Mouse (Mus musculus): ENCODE measurements around the gene Thumpd3. TPM values are rescaled to one million over a fixed set of nuclear protein-coding genes. Genes with fewer than 3 reads are reported as not detected.

The Thumpd3 gene
- polyA plus RNA-seq, 1 experiment from 2014 or later = 75.6 TPM

- H3K4me3 ChIP-seq (ENCODE audit: inconsistent target) = no peak overlapping the region
- peaks cover 18% of the 10 kb centered on the region for H3K79me2 ChIP-seq (ENCODE audit: inconsistent target)
- H3K27ac ChIP-seq = no peak overlapping the region
- H3K36me3 ChIP-seq (ENCODE audit: inconsistent target) = peaks cover 42% of the 10 kb centered on the region
- WGBS (ENCODE audit: missing documents) = 95% methylated on average over 3 of the region's 3 CpGs
Measured at GRCm38 (mm10) chr6:113049159-113049558, 3.1 kb downstream of the Thumpd3 start.

GRCm38 (mm10) chr6:113052972-113053371 is 6.9 kb downstream of the Thumpd3 start:
- Histone ChIP-seq H3K27ac (no peak overlapping the region), H3K4me3 (ENCODE audit: inconsistent target) (no peak overlapping the region), H3K79me2 (ENCODE audit: inconsistent target) (peaks cover 30% of the 10 kb centered on the region), H3K36me3 (ENCODE audit: inconsistent target) (peaks cover 74% of the 10 kb centered on the region)
- WGBS (ENCODE audit: missing documents) = 68% methylated on average over 3 of the region's 3 CpGs

- Histone ChIP-seq H3K36me3 (ENCODE audit: inconsistent target) (peaks cover 73% of the 10 kb centered on the region), H3K27ac (no peak overlapping the region), H3K4me3 (ENCODE audit: inconsistent target) (no peak overlapping the region), H3K79me2 (ENCODE audit: inconsistent target) (peaks cover 33% of the 10 kb centered on the region; the same call in 1 of the 2 replicates)
- WGBS (ENCODE audit: missing documents) = 97% methylated on average over 6 of the region's 6 CpGs
Measured at GRCm38 (mm10) chr6:113054552-113055107, 8.6 kb downstream of the Thumpd3 start.

- Histone ChIP-seq H3K27ac (peak overlapping the region; percentile 60), H3K36me3 (ENCODE audit: inconsistent target) (peaks cover 37% of the 10 kb centered on the region), H3K4me3 (ENCODE audit: inconsistent target) (no peak overlapping the region), H3K79me2 (ENCODE audit: inconsistent target) (peaks cover 78% of the 10 kb centered on the region)
- WGBS (ENCODE audit: missing documents) = 0% methylated on average over 1 of the region's 1 CpGs
Measured at GRCm38 (mm10) chr6:113060892-113061563, 15.0 kb downstream of the Thumpd3 start.

- Histone ChIP-seq H3K27ac (no peak overlapping the region), H3K36me3 (ENCODE audit: inconsistent target) (peaks cover 41% of the 10 kb centered on the region), H3K79me2 (ENCODE audit: inconsistent target) (peaks cover 81% of the 10 kb centered on the region), H3K4me3 (ENCODE audit: inconsistent target) (no peak overlapping the region)
- 92% methylated on average over 3 of the region's 3 CpGs for WGBS (ENCODE audit: missing documents)
Measured at GRCm38 (mm10) chr6:113062253-113062652, 16.2 kb downstream of the Thumpd3 start.

- Histone ChIP-seq H3K27ac (no peak overlapping the region), H3K36me3 (ENCODE audit: inconsistent target) (peaks cover 44% of the 10 kb centered on the region), H3K79me2 (ENCODE audit: inconsistent target) (peaks cover 81% of the 10 kb centered on the region), H3K4me3 (ENCODE audit: inconsistent target) (no peak overlapping the region)
- WGBS (ENCODE audit: missing documents) = 85% methylated on average over 5 of the region's 10 CpGs
Measured at GRCm38 (mm10) chr6:113063363-113063762, 17.3 kb downstream of the Thumpd3 start.

- H3K79me2 ChIP-seq (ENCODE audit: inconsistent target) = peaks cover 83% of the 10 kb centered on the region
- WGBS (ENCODE audit: missing documents) = 97% methylated on average over 3 of the region's 3 CpGs
Measured at GRCm38 (mm10) chr6:113065186-113065585, 19.2 kb downstream of the Thumpd3 start.

GRCm38 (mm10) chr6:113069154-113069553 is 23.1 kb downstream of the Thumpd3 start:
- 92% methylated on average over 1 of the region's 1 CpGs for WGBS (ENCODE audit: missing documents)
- H3K79me2 ChIP-seq (ENCODE audit: inconsistent target) = peaks cover 100% of the 10 kb centered on the region
- H3K4me3 ChIP-seq (ENCODE audit: inconsistent target) = no peak overlapping the region
- no peak overlapping the region for H3K27ac ChIP-seq
- peaks cover 36% of the 10 kb centered on the region for H3K36me3 ChIP-seq (ENCODE audit: inconsistent target)

More at GRCm38 (mm10) chr6:113065186-113065585, 19.2 kb downstream of the Thumpd3 start:
- H3K27ac ChIP-seq = no peak overlapping the region
- H3K4me3 ChIP-seq (ENCODE audit: inconsistent target) = no peak overlapping the region
- H3K36me3 ChIP-seq (ENCODE audit: inconsistent target) = peaks cover 47% of the 10 kb centered on the region

GRCm38 (mm10) chr6:113075261-113075660 is 29.2 kb downstream of the Thumpd3 start:
- Histone ChIP-seq H3K4me3 (ENCODE audit: inconsistent target) (peak overlapping the region; percentile 72), H3K36me3 (ENCODE audit: inconsistent target) (no peaks in the 10 kb centered on the region), H3K27ac (peak overlapping the region; percentile 93), H3K79me2 (ENCODE audit: inconsistent target) (peaks cover 83% of the 10 kb centered on the region)
- 14% methylated on average over 3 of the region's 3 CpGs for WGBS (ENCODE audit: missing documents)

GRCm38 (mm10) chr6:113076012-113076685 is 30.1 kb downstream of the Thumpd3 start:
- no peaks in the 10 kb centered on the region for H3K36me3 ChIP-seq (ENCODE audit: inconsistent target)
- WGBS (ENCODE audit: missing documents) = under 1% methylated on average over 45 of the region's 55 CpGs
- H3K79me2 ChIP-seq (ENCODE audit: inconsistent target) = peaks cover 83% of the 10 kb centered on the region
- peak overlapping the region; percentile 93 for H3K27ac ChIP-seq
- H3K4me3 ChIP-seq (ENCODE audit: inconsistent target) = peak overlapping the region; percentile 72

GRCm38 (mm10) chr6:113076686-113077516 is 30.9 kb downstream of the Thumpd3 start, which contains the start of gene Setd5:
Setd5 (plus strand) TSS chr6:113077365.
- under 1% methylated on average over 62 of the region's 91 CpGs for WGBS (ENCODE audit: missing documents)
- H3K36me3 ChIP-seq (ENCODE audit: inconsistent target) = no peaks in the 10 kb centered on the region

GRCm38 (mm10) chr6:113077569-113078030 is 31.6 kb downstream of the Thumpd3 start:
- no peaks in the 10 kb centered on the region for H3K36me3 ChIP-seq (ENCODE audit: inconsistent target)
- H3K79me2 ChIP-seq (ENCODE audit: inconsistent target) = peaks cover 83% of the 10 kb centered on the region
- peak overlapping the region; percentile 82 for H3K4me3 ChIP-seq (ENCODE audit: inconsistent target)
- peak overlapping the region; percentile 96 for H3K27ac ChIP-seq
- WGBS (ENCODE audit: missing documents) = under 1% methylated on average over 23 of the region's 28 CpGs

More at GRCm38 (mm10) chr6:113076686-113077516, 30.9 kb downstream of the Thumpd3 start, which contains the start of gene Setd5:
- H3K4me3 ChIP-seq (ENCODE audit: inconsistent target) = peak within 1 kb of the TSS; percentile 82
- H3K79me2 ChIP-seq (ENCODE audit: inconsistent target) = peaks cover 83% of the 10 kb centered on the region
- peak within 1 kb of the TSS; percentile 96 for H3K27ac ChIP-seq

- H3K27ac ChIP-seq = peak overlapping the region; percentile 96
- H3K4me3 ChIP-seq (ENCODE audit: inconsistent target) = peak overlapping the region; percentile 82
- H3K79me2 ChIP-seq (ENCODE audit: inconsistent target) = peaks cover 83% of the 10 kb centered on the region
- WGBS (ENCODE audit: missing documents) = under 1% methylated on average over 18 of the region's 18 CpGs
- H3K36me3 ChIP-seq (ENCODE audit: inconsistent target) = no peaks in the 10 kb centered on the region
Measured at GRCm38 (mm10) chr6:113078031-113078721, 32.2 kb downstream of the Thumpd3 start.

Measured in macrophage (primary cell).